Mouse (Mus musculus) heart, embryonic 11.5 days (tissue): ENCODE data around the gene Fam107b. TPM values are rescaled to one million over a fixed set of nuclear protein-coding genes. Genes with fewer than 3 reads are reported as not detected.
"Not testable (repeated sequence)": the region's sequence is repeated elsewhere in the genome, so short reads cannot be mapped to it uniquely, and the experiment has no call there.

Experiments used
- ATAC-seq: fragments of 200-750 bp; cut with Nextera tagmentation; replicated peaks from 2 replicates; pipeline ENCODE4 v1.8.0; 2017; ENCODE audit warnings: moderate library complexity; ENCODE audit not compliant: insufficient number of reproducible peaks, low FRiP score, low TSS enrichment
- H3K27ac ChIP-seq: fragments of 300-500 bp; sonication (generic); 2 replicates; pipeline ENCODE4 v1.5.1; 2014; ENCODE audit warnings: mild to moderate bottlenecking, low read depth, low read length
- H3K27me3 ChIP-seq: fragments of 300-500 bp; sonication (generic); 2 replicates; pipeline ENCODE4 v1.6.1; 2014; ENCODE audit warnings: mild to moderate bottlenecking, low read length, mixed read lengths; ENCODE audit not compliant: control insufficient read depth, insufficient read depth
- H3K36me3 ChIP-seq: fragments of 300-500 bp; sonication (generic); 2 replicates; pipeline ENCODE4 v1.6.1; 2014; ENCODE audit warnings: mild to moderate bottlenecking, low read length, moderate library complexity, mixed read lengths; ENCODE audit not compliant: control insufficient read depth, insufficient read depth
- H3K4me1 ChIP-seq: fragments of 300-500 bp; sonication (generic); 2 replicates; pipeline ENCODE4 v1.6.1; 2014; ENCODE audit warnings: low read length; ENCODE audit not compliant: control insufficient read depth, insufficient read depth
- H3K4me2 ChIP-seq: fragments of 300-500 bp; sonication (generic); 2 replicates; pipeline ENCODE4 v1.6.1; 2014; ENCODE audit warnings: mild to moderate bottlenecking, moderate library complexity
- H3K4me3 ChIP-seq: fragments of 300-500 bp; sonication (generic); 2 replicates; pipeline ENCODE4 v1.5.1; 2014; ENCODE audit warnings: low read depth, low read length
- H3K9ac ChIP-seq: fragments of 300-500 bp; sonication (generic); 2 replicates; pipeline ENCODE4 v1.6.1; 2014; ENCODE audit warnings: mild to moderate bottlenecking, low read depth, low read length, moderate library complexity
- H3K9me3 ChIP-seq: fragments of 300-500 bp; sonication (generic); replicated peaks from 2 replicates; pipeline ENCODE4 v1.6.1; 2016; ENCODE audit warnings: low read length; ENCODE audit not compliant: control insufficient read depth
- WGBS: fragments of 180-500 bp; shearing (Covaris S2); extraction: QIAGEN DNeasy Blood & Tissue Kit; methylation state at CpG from one replicate; pipeline ENCODE4 v1.1.7; 2014; ENCODE audit not compliant: insufficient replicate concordance; 5-methylcytosine and 5-hydroxymethylcytosine counted together
- polyA plus RNA-seq: library from polyadenylated mRNA; unstranded; fragments of >200 nt; fragmentation: Nextera tagmentation; extraction: Ambion mirVana; gene quantifications from 2 replicates; pipeline ENCODE4 v1.2.1, GENCODE M21; 2014

Fam107b gene
- polyA plus RNA-seq, 1 experiment from 2014 or later: 34.6 TPM

DNA sequence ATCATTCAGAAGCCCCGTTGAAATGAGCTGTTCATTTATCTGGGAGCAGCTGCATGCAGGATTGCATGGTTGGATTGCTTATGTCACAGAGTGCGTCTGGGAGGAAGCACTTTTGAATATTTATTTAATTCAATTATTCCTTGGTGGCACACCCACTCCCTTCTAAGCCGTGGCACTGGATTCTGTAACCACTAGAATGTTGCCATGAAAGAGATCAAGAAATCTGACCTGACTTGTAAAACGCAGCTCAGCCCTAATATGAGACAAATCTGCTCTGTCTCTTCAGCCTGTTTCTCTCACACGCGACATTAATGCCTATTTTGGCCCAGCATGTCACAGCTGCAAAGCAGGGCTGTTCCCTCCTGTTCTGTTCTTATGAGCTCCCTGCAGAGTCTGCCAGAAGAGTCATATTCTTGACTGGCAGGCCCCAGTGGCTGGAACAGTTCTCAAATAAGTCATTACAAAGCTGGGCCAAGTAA lies 113.5 kb downstream of the Fam107b start:
- no peak overlapping the region for H3K4me3 ChIP-seq
- no peak overlapping the region for H3K9ac ChIP-seq
- WGBS: 65% methylated on average over 6 of the region's 6 CpGs
- H3K36me3 ChIP-seq: no peaks in the 10 kb centered on the region
- H3K9me3 ChIP-seq: no peaks in the 10 kb centered on the region
- no peak overlapping the region for H3K27ac ChIP-seq
- no peaks in the 10 kb centered on the region for H3K4me1 ChIP-seq
- H3K4me2 ChIP-seq: no peak overlapping the region
- no peaks in the 10 kb centered on the region for H3K27me3 ChIP-seq
- ATAC-seq: no peak

DNA sequence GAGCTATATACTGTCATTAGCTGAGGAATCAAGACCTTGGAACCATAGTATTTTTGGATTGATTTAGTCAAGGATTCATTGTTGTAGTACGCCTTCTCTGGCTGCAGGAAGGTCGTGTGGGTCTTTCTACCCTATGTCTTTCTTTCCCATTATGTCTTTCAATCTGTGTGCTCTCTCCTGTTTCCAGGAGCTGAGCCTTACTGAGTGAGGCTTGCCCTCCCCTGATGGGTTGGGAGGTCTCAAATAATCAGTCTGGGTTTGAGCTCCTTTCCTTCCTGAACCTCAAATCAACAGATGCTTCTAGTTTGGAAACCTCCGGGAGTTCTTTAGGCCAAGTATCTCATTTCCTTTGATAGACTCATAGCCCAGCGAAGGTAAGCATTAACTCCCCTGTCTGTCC lies 119.9 kb downstream of the Fam107b start:
- ATAC-seq: no peak
- no peaks in the 10 kb centered on the region for H3K36me3 ChIP-seq
- 59% methylated on average over 4 of the region's 4 CpGs for WGBS
- no peak overlapping the region for H3K9ac ChIP-seq
- H3K27ac ChIP-seq: no peak overlapping the region
- no peaks in the 10 kb centered on the region for H3K4me1 ChIP-seq
- H3K4me2 ChIP-seq: no peak overlapping the region
- H3K9me3 ChIP-seq: no peaks in the 10 kb centered on the region
- H3K4me3 ChIP-seq: no peak overlapping the region
- no peaks in the 10 kb centered on the region for H3K27me3 ChIP-seq

DNA sequence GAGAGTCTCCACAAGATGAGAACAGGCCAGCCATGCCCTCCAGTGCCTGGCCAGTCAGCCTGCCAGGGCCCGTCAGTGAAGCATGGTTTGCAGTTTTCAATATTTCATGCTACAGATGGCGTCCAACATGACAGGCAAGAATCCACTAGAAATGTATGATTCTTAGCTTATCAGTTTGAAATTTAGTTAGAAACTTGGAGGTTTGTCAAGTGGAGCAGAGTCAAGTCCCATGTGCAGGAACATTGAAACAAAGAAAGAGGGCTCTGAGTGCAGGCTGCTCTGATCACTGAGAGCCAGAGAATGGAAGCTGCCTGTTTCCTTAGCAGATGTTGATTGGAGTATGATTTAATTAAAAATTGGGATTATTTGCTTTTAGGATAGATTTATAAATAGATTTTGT lies 122.5 kb downstream of the Fam107b start:
- Histone ChIP-seq H3K9me3 (no peaks in the 10 kb centered on the region), H3K36me3 (no peaks in the 10 kb centered on the region), H3K4me2 (no peak overlapping the region), H3K27me3 (no peaks in the 10 kb centered on the region), H3K9ac (no peak overlapping the region), H3K27ac (no peak overlapping the region), H3K4me3 (no peak overlapping the region), H3K4me1 (no peaks in the 10 kb centered on the region)
- ATAC-seq: no peak
- WGBS: 76% methylated on average over 2 of the region's 2 CpGs

DNA sequence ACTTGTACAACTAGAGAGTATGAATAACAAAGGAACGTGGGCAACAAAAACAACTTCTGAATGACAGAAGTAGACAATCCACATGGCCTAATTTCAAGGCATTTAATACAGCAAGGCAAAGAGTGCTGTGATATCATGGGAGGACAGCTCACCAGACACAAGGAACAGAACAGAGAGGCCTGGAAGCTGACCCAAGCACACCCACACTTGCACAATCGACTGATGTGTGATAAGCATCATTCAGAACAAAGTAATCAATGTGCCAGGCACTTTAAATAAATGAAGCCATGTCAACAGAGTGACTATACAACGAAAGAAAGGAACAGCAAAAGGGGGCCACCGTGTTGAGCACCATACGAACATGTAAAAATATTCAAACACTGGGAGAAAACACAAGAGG lies 125.6 kb downstream of the Fam107b start:
- 68% methylated on average over 5 of the region's 5 CpGs for WGBS
- H3K9ac ChIP-seq: no peak overlapping the region
- no peak for ATAC-seq
- no peak overlapping the region for H3K4me3 ChIP-seq
- H3K9me3 ChIP-seq: no peaks in the 10 kb centered on the region
- H3K36me3 ChIP-seq: no peaks in the 10 kb centered on the region
- H3K27me3 ChIP-seq: no peaks in the 10 kb centered on the region
- H3K4me2 ChIP-seq: no peak overlapping the region
- H3K4me1 ChIP-seq: no peaks in the 10 kb centered on the region
- H3K27ac ChIP-seq: no peak overlapping the region

DNA sequence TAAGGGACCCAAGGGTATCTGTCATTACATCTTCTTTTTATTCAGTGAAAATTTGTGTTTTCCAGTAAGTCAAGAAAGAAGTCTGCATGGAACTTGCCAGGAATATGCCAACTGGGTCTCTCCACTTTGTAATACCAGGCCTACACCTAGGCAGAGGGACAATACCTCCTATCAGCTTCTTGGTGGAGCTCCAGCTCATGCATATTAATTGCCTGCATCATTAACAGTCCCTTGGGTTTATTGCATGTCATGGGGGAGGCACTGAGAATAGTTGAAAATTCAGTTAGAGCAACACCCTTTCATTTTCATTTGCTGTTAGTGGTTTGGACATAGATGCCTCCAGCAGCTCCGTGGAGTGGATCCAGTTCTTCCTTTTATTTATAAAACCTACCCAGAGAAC lies 130.1 kb downstream of the Fam107b start:
- Histone ChIP-seq H3K4me2 (no peak overlapping the region), H3K27me3 (no peaks in the 10 kb centered on the region), H3K9me3 (no peaks in the 10 kb centered on the region), H3K4me1 (no peaks in the 10 kb centered on the region), H3K36me3 (no peaks in the 10 kb centered on the region), H3K9ac (no peak overlapping the region), H3K27ac (no peak overlapping the region), H3K4me3 (no peak overlapping the region)
- ATAC-seq: no peak
- WGBS: 67% methylated on average over 1 of the region's 1 CpGs

DNA sequence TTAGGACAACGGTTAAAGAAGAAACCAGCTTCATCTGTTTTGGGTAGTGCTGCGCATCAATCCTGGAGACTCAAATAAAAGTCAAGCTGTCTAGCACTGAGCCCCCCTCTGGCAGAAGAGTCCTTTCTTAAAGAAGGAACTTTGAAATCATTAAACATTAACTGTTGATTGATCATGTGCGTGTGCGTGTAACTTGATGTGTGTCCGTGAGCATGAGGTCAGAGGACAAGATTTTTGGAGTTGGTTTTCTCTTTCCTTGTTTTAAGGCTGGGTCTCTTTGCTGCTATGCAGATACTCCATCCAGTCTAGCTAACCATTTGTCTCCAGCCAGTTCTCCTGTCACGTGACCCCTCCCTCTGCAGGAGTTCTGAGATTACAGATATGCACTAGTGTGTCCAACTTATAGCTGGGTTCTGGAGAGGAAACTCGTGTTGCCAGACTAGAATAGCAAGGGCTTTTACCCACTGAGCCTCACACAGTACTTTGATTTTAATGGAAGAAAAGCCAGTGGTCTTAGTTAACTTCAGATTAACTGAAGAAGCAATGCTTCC lies 132.4 kb downstream of the Fam107b start:
- Histone ChIP-seq H3K4me1 (no peaks in the 10 kb centered on the region), H3K4me3 (no peak overlapping the region), H3K4me2 (no peak overlapping the region), H3K27ac (no peak overlapping the region), H3K9me3 (no peaks in the 10 kb centered on the region), H3K27me3 (no peaks in the 10 kb centered on the region), H3K9ac (no peak overlapping the region), H3K36me3 (no peaks in the 10 kb centered on the region)
- WGBS: 73% methylated on average over 7 of the region's 7 CpGs
- ATAC-seq: no peak

DNA sequence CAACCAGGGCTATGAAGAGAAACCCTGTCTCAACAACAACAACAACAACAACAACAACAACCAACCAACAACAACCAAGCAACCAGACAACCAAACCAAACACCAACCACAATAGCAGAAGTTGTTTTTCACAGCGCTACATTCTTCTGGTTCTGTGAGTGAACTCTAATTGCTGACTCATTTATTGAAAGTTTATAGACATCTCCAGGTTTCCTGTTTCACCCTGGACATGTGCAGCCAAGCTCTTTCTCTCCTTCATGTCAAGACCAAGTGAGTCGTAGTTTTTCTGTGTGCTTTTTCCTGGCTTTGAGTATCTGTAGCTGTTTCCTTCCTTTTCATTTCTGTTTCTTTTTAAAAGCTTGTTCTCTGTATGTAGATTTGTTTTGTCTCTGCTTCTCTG lies 133.5 kb downstream of the Fam107b start:
- ATAC-seq: no peak
- H3K4me1 ChIP-seq: no peaks in the 10 kb centered on the region
- H3K9ac ChIP-seq: no peak overlapping the region
- no peak overlapping the region for H3K27ac ChIP-seq
- WGBS: 78% methylated on average over 2 of the region's 2 CpGs
- H3K27me3 ChIP-seq: no peaks in the 10 kb centered on the region
- H3K4me3 ChIP-seq: no peak overlapping the region
- no peak overlapping the region for H3K4me2 ChIP-seq
- H3K9me3 ChIP-seq: no peaks in the 10 kb centered on the region
- no peaks in the 10 kb centered on the region for H3K36me3 ChIP-seq

DNA sequence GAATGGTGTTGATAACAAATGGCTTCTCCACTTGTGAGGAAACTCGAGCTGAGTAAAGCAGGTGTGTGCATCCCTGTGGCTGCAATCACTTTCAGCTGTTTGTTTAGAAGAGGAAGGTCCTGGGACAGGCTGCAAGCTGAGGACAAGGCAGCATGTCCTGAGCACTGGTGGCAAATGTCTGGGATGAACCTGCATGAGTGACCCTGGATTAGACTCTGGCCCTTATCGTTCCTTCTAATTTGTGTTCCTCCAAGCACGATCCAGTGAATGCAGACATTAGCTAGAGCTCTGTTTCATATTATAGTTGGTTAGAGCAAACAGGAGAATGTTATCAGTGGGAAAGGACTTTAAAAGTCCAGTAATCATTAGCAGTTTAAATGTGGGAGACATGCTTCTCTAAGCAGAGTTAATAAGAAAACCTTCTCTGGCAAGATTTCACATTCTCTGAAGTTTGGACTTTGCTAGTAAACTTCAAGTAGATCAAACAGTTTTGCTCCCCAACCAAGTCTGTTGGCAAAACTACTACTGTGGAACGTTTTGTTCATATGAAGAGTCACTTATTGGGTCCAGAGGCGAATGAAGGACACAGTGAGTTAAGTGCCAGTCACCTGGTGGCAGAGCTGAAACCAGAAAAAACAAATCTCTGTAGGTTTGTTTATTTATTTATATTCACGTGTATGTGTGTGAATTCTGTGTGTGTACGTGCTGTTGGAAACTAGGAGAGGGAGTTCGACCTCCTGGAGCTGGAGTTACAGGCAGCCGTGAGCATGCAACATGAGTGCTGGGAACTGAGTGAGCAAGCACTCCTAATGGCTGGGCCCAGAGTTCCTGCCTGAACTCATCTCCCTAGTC lies 134.2 kb downstream of the Fam107b start:
- Histone ChIP-seq H3K36me3 (no peaks in the 10 kb centered on the region), H3K4me3 (no peak overlapping the region), H3K9ac (no peak overlapping the region), H3K9me3 (no peaks in the 10 kb centered on the region), H3K27me3 (no peaks in the 10 kb centered on the region), H3K4me2 (no peak overlapping the region), H3K4me1 (no peaks in the 10 kb centered on the region), H3K27ac (no peak overlapping the region)
- 59% methylated on average over 9 of the region's 9 CpGs for WGBS
- no peak for ATAC-seq

DNA sequence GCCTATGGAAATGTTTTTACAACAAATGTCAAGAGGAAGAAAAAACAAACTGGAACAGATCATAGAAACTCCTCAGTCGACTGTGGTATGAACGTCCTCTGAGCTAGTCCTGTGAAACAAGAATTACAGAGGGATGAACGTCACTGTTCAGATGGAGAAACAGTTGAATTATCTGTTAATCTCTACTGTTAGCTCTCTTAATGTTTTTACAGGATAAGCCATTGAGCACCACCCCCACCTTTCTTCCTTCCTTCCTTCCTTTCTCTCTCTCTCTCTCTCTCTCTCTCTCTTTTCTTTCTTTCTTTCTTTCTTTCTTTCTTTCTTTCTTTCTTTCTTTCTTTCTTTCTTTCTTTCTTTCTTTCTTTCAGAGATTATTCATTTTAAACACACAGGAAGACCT lies 135.0 kb downstream of the Fam107b start:
- H3K27ac ChIP-seq, H3K4me3 ChIP-seq, H3K4me2 ChIP-seq, H3K9ac ChIP-seq, H3K36me3 ChIP-seq, ATAC-seq, H3K4me1 ChIP-seq, H3K9me3 ChIP-seq, H3K27me3 ChIP-seq: not testable (repeated sequence)
- 52% methylated on average over 3 of the region's 3 CpGs for WGBS
